Mouse (Mus musculus): Measurements from ENCODE around the gene Egln1. TPM values are rescaled to one million over a fixed set of nuclear protein-coding genes. Genes with fewer than 3 reads are reported as not detected.
A peak's percentile ranks its signal among the peaks of the same experiment; 100 is the strongest.

Gene Egln1
- polyA plus RNA-seq, 1 experiment from 2014 or later = 21.3 TPM

DNA sequence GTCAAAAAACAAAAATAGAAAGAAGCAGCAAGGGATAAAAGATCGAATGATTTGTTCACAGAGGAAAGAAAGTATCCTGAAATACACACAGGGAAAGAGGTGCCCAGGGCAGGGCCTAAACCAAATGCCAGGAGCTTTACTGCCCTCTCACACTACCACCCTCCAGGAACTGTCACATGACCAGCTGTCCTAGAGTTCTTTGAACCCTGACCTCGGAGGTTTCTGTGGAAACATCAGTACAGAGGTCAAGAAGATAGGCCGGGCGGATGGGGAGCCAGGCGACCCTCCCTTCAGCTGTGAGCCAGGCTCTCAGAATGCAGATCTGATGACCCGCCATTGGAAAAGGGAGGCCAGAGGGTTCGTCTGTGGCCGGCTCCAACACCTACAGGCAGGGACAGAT, 24.1 kb upstream of the Egln1 start:
- no peak overlapping the region for H3K27ac ChIP-seq (ENCODE audit: low read length)

DNA sequence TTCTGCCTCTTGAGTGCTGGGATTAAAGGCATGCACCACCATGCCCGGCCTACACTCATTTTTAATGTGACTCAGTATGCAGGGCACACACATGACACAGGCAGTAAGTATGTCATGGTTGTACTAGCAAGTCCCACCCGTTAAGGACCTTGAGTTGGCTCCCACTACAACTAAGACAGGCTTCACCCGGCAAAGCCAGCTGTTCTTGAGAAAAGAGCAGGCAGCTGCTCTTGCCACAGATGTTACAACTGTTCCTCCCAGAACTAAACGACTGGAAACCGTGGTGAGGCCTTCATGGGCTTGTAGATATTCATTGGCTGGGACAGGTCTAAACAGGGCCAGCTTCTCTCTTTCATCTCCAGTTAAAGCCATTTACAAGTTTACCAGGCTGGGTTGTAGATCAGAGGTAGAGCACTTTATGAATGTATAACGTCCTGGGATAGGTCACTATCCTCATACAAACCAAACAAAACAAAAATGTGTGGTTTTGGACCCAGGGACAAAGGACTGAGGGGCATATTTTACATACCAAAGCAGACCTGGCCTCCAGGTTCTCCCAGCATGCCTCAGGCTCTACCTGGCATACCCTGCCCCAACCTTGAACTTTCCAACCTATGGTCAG, 21.3 kb upstream of the Egln1 start:
- Histone ChIP-seq H3K36me3 (ENCODE audit: control insufficient read depth, insufficient read depth) (no peaks in the 10 kb centered on the region), H3K27me3 (replicated peaks; ENCODE audit: control insufficient read depth, insufficient read depth, low read length) (no peaks in the 10 kb centered on the region), H3K4me2 (ENCODE audit: low read length) (no peak overlapping the region), H3K4me1 (replicated peaks; ENCODE audit: control insufficient read depth, insufficient read depth, low read length) (no peaks in the 10 kb centered on the region), H3K27ac (ENCODE audit: low read length) (no peak overlapping the region), H3K4me3 (replicated peaks; ENCODE audit: low read length) (no peak overlapping the region), H3K9me3 (ENCODE audit: control insufficient read depth, low read length) (0 out of 2 replicates have a peak, but pooled peaks cover 6% of the 10 kb centered on the region), H3K9ac (replicated peaks; ENCODE audit: low read depth, low read length) (no peak overlapping the region)
- 81% methylated on average over 6 of the region's 6 CpGs for WGBS
- no peak for ATAC-seq

More for the DNA sequence above, 24.1 kb upstream of the Egln1 start:
- H3K27me3 ChIP-seq (replicated peaks; ENCODE audit: control insufficient read depth, insufficient read depth, low read length) = no peaks in the 10 kb centered on the region
- 0 out of 2 replicates have a peak, but pooled peaks cover 6% of the 10 kb centered on the region for H3K9me3 ChIP-seq (ENCODE audit: control insufficient read depth, low read length)
- H3K4me1 ChIP-seq (replicated peaks; ENCODE audit: control insufficient read depth, insufficient read depth, low read length) = no peaks in the 10 kb centered on the region
- no peaks in the 10 kb centered on the region for H3K36me3 ChIP-seq (ENCODE audit: control insufficient read depth, insufficient read depth)
- H3K4me2 ChIP-seq (ENCODE audit: low read length) = no peak overlapping the region
- WGBS = 85% methylated on average over 8 of the region's 8 CpGs
- H3K9ac ChIP-seq (replicated peaks; ENCODE audit: low read depth, low read length) = no peak overlapping the region
- H3K4me3 ChIP-seq (replicated peaks; ENCODE audit: low read length) = no peak overlapping the region
- ATAC-seq = no peak

DNA sequence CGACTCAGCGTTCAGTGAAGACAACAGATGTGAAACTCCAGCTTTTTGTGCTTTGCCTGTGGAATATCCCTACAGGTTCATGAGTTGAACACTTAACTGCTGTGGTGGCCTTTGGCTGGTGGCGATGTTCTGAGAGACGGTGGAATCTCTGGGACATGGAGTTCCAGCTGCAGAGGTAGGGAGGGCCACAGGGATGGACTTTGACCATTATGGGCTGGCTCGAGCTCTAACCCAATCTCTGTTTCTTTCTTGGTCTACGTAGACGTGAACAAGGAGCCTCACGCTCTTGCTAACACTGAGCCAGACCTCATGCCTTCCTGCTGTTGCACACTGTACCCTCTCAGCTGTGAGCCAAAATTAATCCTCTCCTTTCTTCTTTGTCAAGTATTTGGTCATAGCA, 15.8 kb upstream of the Egln1 start:
- 92% methylated on average over 8 of the region's 8 CpGs for WGBS
- ATAC-seq = no peak

DNA sequence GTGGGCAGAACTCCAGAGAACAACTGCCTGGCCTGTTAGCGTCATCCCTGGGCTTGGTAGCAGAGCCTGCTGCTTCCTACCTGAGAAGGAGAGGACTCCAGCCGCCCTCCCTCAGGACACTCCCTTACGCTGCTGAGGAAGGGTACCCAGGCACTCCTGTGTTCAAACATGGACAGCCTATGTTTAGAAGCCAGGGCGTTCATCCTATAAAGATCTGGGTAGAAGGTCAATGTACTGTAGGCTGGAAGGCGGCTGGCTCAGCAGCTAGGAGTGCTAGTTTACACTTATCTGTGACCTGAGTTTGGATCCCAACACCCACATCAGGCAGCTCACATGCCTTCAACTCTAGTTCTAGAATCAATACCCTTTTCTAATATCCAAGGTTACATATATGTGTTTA, 14.1 kb upstream of the Egln1 start:
- Histone ChIP-seq H3K9ac (replicated peaks; ENCODE audit: low read depth, low read length) (no peak overlapping the region), H3K27me3 (replicated peaks; ENCODE audit: control insufficient read depth, insufficient read depth, low read length) (no peaks in the 10 kb centered on the region), H3K4me3 (replicated peaks; ENCODE audit: low read length) (no peak overlapping the region), H3K36me3 (ENCODE audit: control insufficient read depth, insufficient read depth) (no peaks in the 10 kb centered on the region), H3K27ac (ENCODE audit: low read length) (no peak overlapping the region), H3K4me2 (ENCODE audit: low read length) (no peak overlapping the region), H3K9me3 (ENCODE audit: control insufficient read depth, low read length) (no peaks in the 10 kb centered on the region), H3K4me1 (replicated peaks; ENCODE audit: control insufficient read depth, insufficient read depth, low read length) (no peaks in the 10 kb centered on the region)
- no peak for ATAC-seq
- 93% methylated on average over 5 of the region's 5 CpGs for WGBS

More for the DNA sequence above, 15.8 kb upstream of the Egln1 start:
- H3K4me3 ChIP-seq (replicated peaks; ENCODE audit: low read length) = no peak overlapping the region
- H3K36me3 ChIP-seq (ENCODE audit: control insufficient read depth, insufficient read depth) = no peaks in the 10 kb centered on the region
- H3K9ac ChIP-seq (replicated peaks; ENCODE audit: low read depth, low read length) = no peak overlapping the region
- no peaks in the 10 kb centered on the region for H3K27me3 ChIP-seq (replicated peaks; ENCODE audit: control insufficient read depth, insufficient read depth, low read length)
- no peak overlapping the region for H3K27ac ChIP-seq (ENCODE audit: low read length)
- no peak overlapping the region for H3K4me2 ChIP-seq (ENCODE audit: low read length)
- H3K9me3 ChIP-seq (ENCODE audit: control insufficient read depth, low read length) = no peaks in the 10 kb centered on the region
- H3K4me1 ChIP-seq (replicated peaks; ENCODE audit: control insufficient read depth, insufficient read depth, low read length) = no peaks in the 10 kb centered on the region

DNA sequence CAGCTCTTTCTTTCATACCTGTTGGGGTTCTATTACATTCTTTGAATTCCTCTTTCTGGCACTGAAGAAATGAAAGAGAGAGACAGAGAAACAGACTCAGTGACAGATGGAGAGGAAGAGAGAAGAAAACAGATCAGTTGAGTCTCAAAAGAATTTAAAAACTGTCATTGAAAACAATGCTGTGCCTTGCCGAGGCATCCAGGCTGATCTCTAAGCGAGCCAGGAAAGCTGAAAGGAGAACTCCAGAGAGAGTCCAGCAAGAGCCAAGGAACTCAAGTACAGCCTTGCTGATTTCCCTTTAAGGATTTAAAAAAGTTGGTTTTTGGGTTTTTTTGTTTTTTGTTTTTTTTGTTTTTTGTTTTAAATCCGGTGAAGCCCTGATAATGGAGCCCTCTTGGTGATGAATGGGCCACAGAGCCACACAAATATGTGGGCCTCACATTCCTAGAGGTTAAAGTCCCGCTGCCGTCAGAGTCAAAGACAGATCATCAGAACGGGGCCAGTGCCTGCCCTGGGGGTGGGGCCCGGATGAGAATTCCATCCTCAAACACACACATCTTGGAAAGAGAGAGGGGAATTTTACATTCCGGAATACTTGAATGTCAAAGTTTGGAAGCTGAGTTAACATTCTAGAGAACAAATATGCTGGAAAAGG, 11.2 kb upstream of the Egln1 start:
- Histone ChIP-seq H3K4me3 (replicated peaks; ENCODE audit: low read length) (no peak overlapping the region), H3K27me3 (replicated peaks; ENCODE audit: control insufficient read depth, insufficient read depth, low read length) (no peaks in the 10 kb centered on the region), H3K4me2 (ENCODE audit: low read length) (no peak overlapping the region), H3K4me1 (replicated peaks; ENCODE audit: control insufficient read depth, insufficient read depth, low read length) (no peaks in the 10 kb centered on the region), H3K9me3 (ENCODE audit: control insufficient read depth, low read length) (no peaks in the 10 kb centered on the region), H3K27ac (ENCODE audit: low read length) (no peak overlapping the region), H3K9ac (replicated peaks; ENCODE audit: low read depth, low read length) (no peak overlapping the region), H3K36me3 (ENCODE audit: control insufficient read depth, insufficient read depth) (no peaks in the 10 kb centered on the region)
- no peak for ATAC-seq
- 16% methylated on average over 8 of the region's 8 CpGs for WGBS

DNA sequence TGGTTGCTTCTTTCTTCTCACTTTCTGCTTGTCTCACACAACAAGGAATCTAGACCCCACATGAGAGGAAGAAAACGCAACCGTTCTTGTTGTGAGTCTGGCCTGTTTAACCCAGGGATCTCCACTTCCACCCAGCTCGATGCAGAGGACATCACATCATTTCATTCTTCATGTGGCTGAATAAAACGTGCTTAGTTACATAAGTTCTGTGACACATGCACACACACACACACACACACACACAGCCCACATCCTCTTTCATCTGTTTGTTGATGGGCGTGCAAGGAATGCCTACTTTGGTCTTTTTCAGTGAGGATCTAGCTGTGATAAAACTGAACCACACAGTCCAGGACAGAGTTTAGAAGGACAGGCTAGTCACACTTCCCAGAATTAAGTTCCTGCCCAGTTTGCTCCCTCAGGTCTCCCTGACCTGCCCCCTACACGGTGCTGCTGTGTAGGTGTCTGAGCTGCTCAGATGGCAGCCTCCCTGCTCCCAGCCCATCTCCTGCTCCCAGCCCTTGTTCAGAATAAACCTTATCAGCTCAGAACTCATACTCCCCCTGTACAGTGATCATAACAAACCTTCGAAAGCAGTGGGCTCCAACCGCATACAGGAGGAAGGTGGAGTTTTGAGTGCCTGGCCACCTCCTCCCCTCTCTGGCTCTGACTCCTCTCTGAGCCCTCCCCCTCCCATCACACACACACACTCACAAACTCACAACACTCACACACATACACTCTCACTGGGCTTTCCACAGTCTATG, 10.5 kb upstream of the Egln1 start:
- Histone ChIP-seq H3K27ac (ENCODE audit: low read length) (no peak overlapping the region), H3K4me1 (replicated peaks; ENCODE audit: control insufficient read depth, insufficient read depth, low read length) (no peaks in the 10 kb centered on the region), H3K9ac (replicated peaks; ENCODE audit: low read depth, low read length) (no peak overlapping the region), H3K9me3 (ENCODE audit: control insufficient read depth, low read length) (no peaks in the 10 kb centered on the region), H3K27me3 (replicated peaks; ENCODE audit: control insufficient read depth, insufficient read depth, low read length) (no peaks in the 10 kb centered on the region), H3K4me3 (replicated peaks; ENCODE audit: low read length) (no peak overlapping the region), H3K4me2 (ENCODE audit: low read length) (no peak overlapping the region), H3K36me3 (ENCODE audit: control insufficient read depth, insufficient read depth) (no peaks in the 10 kb centered on the region)
- WGBS = 64% methylated on average over 8 of the region's 8 CpGs
- no peak for ATAC-seq

DNA sequence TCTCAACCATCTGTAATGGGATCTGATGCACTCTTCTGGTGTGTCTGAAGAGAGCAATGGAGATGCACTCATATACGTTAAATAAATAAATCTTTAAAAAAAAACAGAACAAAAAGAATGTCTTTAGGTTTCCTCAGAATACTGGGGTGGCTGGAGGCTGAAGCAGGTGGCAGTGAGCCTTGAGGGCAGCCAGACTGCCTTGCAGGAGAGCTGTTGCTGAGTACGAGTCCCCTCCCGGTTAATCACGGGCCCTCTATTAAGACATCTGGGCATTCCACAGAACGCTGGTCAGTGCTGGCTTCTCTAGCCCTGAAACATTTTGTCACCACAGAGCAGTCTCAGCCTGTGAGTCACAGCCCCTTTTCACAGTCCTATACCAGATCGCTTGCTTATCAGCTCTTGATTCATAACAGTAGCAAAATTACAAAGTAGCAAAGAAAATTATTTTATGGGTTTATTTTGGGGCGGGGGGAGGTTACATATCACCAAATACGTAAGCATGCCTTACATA, 5.5 kb upstream of the Egln1 start:
- H3K36me3 ChIP-seq (ENCODE audit: control insufficient read depth, insufficient read depth) = no peaks in the 10 kb centered on the region
- H3K9me3 ChIP-seq (ENCODE audit: control insufficient read depth, low read length) = no peaks in the 10 kb centered on the region
- no peak overlapping the region for H3K27ac ChIP-seq (ENCODE audit: low read length)
- ATAC-seq = no peak
- peaks cover 16% of the 10 kb centered on the region for H3K4me1 ChIP-seq (replicated peaks; ENCODE audit: control insufficient read depth, insufficient read depth, low read length)
- 83% methylated on average over 8 of the region's 8 CpGs for WGBS
- no peak overlapping the region for H3K4me3 ChIP-seq (replicated peaks; ENCODE audit: low read length)
- no peaks in the 10 kb centered on the region for H3K27me3 ChIP-seq (replicated peaks; ENCODE audit: control insufficient read depth, insufficient read depth, low read length)
- no peak overlapping the region for H3K9ac ChIP-seq (replicated peaks; ENCODE audit: low read depth, low read length)
- H3K4me2 ChIP-seq (ENCODE audit: low read length) = no peak overlapping the region

DNA sequence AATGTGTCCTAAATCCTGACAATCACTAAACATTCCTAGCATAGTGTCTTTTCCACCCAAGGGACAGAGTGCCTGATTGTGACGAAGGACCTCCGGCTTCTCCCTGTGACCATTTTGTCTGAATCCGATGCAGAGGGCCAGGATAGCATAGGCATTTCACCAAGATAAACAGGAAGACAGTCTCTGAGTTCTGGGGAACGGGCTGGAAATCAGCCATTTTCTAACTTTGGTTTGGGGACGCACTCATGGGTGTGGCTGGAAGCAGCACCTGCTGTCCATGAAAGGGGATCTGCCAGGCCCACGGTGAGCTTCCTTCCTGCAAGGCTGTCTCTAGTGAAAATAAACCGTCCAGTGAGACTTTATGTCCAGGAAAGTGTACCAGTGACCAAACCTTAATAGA, 4.1 kb upstream of the Egln1 start:
- no peaks in the 10 kb centered on the region for H3K27me3 ChIP-seq (replicated peaks; ENCODE audit: control insufficient read depth, insufficient read depth, low read length)
- no peak overlapping the region for H3K4me3 ChIP-seq (replicated peaks; ENCODE audit: low read length)
- H3K4me1 ChIP-seq (replicated peaks; ENCODE audit: control insufficient read depth, insufficient read depth, low read length) = peaks cover 16% of the 10 kb centered on the region
- H3K36me3 ChIP-seq (ENCODE audit: control insufficient read depth, insufficient read depth) = no peaks in the 10 kb centered on the region
- ATAC-seq = no peak
- no peak overlapping the region for H3K27ac ChIP-seq (ENCODE audit: low read length)
- no peaks in the 10 kb centered on the region for H3K9me3 ChIP-seq (ENCODE audit: control insufficient read depth, low read length)
- H3K9ac ChIP-seq (replicated peaks; ENCODE audit: low read depth, low read length) = no peak overlapping the region
- no peak overlapping the region for H3K4me2 ChIP-seq (ENCODE audit: low read length)
- 88% methylated on average over 7 of the region's 7 CpGs for WGBS

DNA sequence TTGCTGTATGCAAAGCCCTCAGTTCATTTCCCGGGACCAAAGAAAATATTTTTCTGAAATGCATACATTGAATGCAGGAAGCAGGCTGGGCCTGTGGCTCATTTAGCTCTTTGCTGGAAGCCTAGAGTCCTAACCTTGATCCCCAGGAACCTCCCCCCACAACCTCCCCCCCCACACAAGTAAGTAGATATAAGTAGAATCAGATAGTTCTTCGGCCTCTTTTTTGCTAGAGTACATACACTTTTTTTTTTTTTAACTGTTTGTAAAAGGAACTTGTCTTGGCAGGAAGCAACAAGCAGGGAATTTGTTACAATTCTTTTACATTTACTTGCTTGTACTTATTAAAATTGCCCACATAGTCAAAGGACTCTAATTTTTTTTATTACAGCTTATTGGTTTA, 1.7 kb upstream of the Egln1 start:
- Histone ChIP-seq H3K4me1 (replicated peaks; ENCODE audit: control insufficient read depth, insufficient read depth, low read length) (peaks cover 30% of the 10 kb centered on the region), H3K9me3 (ENCODE audit: control insufficient read depth, low read length) (no peaks in the 10 kb centered on the region), H3K4me3 (replicated peaks; ENCODE audit: low read length) (peak overlapping the region; percentile 86), H3K9ac (replicated peaks; ENCODE audit: low read depth, low read length) (no peak overlapping the region), H3K4me2 (ENCODE audit: low read length) (peak overlapping the region; percentile 74), H3K27ac (ENCODE audit: low read length) (peak overlapping the region; percentile 28; the same call in 1 of the 2 replicates), H3K27me3 (replicated peaks; ENCODE audit: control insufficient read depth, insufficient read depth, low read length) (no peaks in the 10 kb centered on the region), H3K36me3 (ENCODE audit: control insufficient read depth, insufficient read depth) (no peaks in the 10 kb centered on the region)
- WGBS = 89% methylated on average over 2 of the region's 2 CpGs
- no peak for ATAC-seq

Data from forebrain, embryonic 16.5 days (tissue).